Mouse (Mus musculus) heart, adult 8-10 months (tissue): ENCODE results near the gene Patl1. TPM values are rescaled to one million over a fixed set of nuclear protein-coding genes. Genes with fewer than 3 reads are reported as not detected.
A peak's percentile ranks its signal among the peaks of the same experiment; 100 is the strongest.
"Not testable (repeated sequence)": the region's sequence is repeated elsewhere in the genome, so short reads cannot be mapped to it uniquely, and the experiment has no call there.

Source experiments
- DNase-seq: peaks from one replicate; pipeline ENCODE4 v3.0.0; 2022; ENCODE audit warnings: low spot score
- microRNA-seq: library from miRNA; unstranded; fragments of <30 nt; microRNA quantifications from one replicate; pipeline ENCODE4 v1.2.0, GENCODE M21; 2022
- total RNA-seq, 4 experiments: library from RNA; stranded (reverse); gene quantifications; 2 replicates each; pipeline ENCODE4 v1.2.4; 2022

Patl1 gene
- total RNA-seq, 4 experiments from 2014 or later: 27.2 to 29.2 (median 28.2) TPM

DNA sequence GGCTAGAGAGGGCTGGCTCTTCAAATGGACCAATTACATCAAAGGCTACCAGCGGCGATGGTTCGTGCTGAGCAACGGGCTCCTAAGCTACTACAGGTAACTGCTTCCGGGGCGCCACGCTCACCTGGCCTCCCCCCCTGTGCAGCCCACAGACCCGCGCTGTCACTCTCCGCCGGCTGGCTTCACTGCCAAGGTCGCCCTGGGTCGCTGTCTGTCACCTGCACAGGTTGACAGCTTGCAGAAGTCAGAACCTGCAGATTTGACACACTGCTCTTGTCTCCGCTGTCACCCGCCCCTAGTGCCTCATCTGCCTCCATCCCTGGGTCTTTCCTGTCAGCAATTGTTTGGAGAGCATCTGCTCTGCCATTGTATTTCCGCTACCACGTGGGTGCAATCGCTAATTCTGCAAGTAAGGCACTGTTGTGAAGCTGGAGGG, 54.0 kb downstream of the Patl1 start:
- no peak for DNase-seq

DNA sequence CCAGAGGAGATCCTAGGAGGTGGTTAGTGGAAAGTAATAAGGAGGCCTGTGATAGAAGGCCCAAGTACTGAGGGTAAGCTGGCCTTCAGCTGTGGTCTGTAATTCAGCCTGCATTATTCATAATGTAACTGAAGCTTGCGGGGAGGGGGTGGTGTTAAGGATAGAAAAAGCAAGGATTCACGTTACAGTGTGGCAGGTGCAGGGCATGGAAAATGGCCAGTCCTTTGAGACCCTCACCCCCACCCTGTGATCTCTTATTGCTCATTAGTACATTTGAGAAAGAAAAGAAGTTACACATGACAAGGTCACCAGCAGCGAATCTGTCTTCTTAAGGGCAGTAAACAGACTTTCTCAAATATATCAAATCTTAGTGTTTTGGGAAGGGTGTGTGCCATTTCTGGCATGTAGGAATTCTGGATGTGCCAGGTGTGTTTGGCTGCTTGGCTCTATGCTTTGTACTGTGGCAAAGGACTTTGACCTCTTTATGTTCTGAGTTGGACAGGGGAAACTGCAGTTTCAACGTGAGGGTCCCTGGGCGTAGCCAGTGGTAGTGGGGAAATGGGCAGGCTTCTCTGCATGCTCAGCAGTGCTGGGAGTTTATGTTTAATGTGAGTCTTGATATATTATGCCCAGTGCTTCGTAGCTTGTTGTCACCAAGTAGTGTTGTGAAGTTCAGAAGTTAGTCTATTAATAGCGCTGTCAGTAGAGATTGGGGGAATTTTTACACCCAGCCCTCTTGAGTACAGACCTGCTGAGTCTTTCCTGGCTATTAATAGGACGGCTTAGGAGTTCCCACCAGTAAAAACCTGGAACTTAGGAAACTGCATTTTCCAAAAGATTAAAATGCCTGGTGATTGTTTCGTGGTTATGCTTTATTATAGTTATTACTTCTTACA, 57.2 kb downstream of the Patl1 start:
- DNase-seq: peak; percentile 39

DNA sequence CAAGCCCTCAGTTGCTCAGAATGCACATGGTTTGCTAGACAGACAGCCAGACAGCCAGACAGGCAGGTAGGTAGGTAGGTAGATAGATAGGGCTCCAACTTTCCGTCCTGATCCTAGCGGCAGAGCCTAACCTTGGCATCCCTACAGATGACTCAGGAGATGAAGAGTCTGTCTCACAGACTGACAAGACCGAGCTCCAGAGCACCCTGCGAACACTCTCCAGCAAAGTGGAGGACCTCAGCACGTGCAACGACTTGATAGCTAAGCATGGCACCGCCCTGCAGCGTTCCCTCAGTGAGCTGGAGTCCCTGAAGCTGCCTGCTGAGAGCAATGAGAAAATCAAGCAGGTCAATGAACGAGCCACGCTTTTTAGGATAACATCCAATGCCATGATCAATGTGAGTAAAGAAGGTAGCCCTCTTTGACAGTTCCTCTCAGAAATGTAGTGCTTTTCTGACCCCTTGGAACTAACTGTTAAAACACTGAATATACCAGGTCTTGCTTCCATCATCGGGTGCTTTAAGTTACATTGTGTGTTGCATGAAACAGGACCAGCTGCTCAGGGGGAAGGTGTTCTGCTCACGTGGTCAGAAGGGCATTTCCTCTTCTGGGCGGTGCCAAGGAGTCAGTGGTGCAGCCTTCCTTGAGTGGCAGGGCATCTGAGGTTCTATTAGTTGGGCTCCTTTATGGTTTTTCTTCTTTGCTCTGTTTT, 61.5 kb downstream of the Patl1 start:
- no peak for DNase-seq

- DNase-seq: no peak
Measured at GRCm38 (mm10) chr19:11974223-11974540, 62.0 kb downstream of the Patl1 start.

- DNase-seq: no peak
Measured at GRCm38 (mm10) chr19:11975683-11976082, 63.5 kb downstream of the Patl1 start.

DNA sequence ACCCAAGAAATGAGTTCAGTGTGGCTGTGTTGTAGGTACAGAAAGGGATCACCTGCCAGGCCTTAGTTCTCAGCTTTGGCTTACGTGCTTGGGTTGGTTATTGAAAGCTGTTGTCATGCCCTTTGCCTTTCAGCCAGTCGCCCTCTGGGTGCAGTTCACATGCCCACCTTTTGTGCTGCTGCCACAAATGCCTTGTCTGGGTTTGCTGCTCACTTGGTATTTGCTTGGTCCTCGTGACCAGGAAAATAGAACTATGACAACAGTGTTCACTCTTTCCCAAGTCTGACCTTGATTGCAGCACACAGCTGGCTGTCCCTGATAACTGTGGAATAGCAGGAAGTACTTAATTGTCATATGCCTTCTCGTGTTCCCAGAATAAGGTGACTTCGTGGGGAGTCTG, 65.2 kb downstream of the Patl1 start:
- peak; percentile 29 for DNase-seq

DNA sequence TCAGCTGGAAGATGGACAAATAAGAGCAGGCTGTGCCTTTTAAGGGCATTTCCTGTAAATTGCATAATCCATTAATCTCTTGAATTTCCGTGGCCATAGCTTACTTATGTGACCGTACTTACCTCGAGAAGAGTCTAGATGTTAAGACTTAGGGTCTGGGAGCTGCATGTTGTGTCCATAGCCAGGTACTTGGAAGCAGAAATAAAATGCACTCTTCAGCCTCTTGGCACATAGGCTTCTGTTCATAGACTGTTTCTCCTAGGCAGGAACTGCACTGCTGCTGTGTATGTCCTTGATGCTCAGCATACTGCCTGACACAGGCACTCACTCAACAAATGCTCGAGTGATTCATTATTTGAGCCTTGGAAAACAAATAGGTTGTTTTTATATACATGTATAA, 68.3 kb downstream of the Patl1 start:
- no peak for DNase-seq

GRCm38 (mm10) chr19:11984614-11985013, 72.4 kb downstream of the Patl1 start:
- not testable (repeated sequence) for DNase-seq

DNA sequence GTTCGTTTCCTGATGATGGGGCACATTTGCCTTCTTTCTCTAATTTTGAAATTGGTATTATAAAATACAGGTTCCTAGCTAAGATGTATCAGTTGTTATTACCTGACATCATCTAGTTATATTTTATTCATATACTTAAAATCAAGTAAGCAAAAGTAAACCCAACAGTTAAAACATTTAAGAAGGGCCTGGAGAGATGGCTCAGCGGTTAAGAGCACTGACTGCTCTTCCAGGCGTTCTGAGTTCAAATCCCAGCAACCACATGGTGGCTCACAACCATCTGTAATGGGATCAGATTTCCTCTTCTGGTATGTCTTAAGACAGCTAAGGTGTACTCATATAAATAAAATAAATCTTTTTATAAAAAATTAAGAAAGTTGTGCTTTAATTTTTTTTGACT, 75.6 kb downstream of the Patl1 start:
- DNase-seq: no peak

- no peak for DNase-seq
Measured at GRCm38 (mm10) chr19:11989334-11989733, 77.1 kb downstream of the Patl1 start.

DNA sequence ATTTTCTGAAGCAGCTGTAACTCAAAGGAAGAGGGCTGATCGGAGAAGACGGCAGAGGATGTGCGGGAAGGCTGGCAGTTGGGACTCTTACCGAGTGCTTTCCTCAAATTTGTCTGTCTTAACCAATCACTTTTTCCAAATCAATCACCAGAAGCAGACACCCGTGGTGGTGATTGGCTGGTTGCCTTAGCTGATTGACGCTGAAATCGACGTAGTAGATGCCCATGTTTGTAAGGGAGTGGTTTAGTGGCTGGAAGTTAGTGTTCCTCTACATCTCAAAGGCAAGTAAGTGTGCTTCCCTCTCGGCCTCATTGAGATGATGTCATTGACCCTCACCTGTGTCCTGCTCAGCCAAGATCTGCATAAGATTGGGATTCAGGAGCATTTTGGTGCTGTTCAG, 79.8 kb downstream of the Patl1 start:
- no peak for DNase-seq

- no peak for DNase-seq
Measured at GRCm38 (mm10) chr19:11992441-11993029, 80.3 kb downstream of the Patl1 start.

Small RNAs within 50 kb of the gene (microRNA-seq; reads per million reads assigned to microRNA genes)
- gene Mir6994: 1.7 reads per million

Other genes with a start within 250 kb of the Patl1 start
- gene Oosp1, start 221.2 kb upstream of the Patl1 start, total RNA-seq: not detected
- gene Oosp3, start 215.3 kb upstream of the Patl1 start, total RNA-seq: not detected
- gene Gif, start 164.8 kb upstream of the Patl1 start, total RNA-seq: not detected
- 100 to 1,000 TPM; 105 to 122 (median 115) TPM for gene Mrpl16, start 142.0 kb upstream of the Patl1 start, total RNA-seq
- 1 to 10 TPM; 3.0 to 5.4 (median 3.4) TPM for gene Stx3, start 93.0 kb upstream of the Patl1 start, total RNA-seq
- gene Olfr1417, start 73.2 kb upstream of the Patl1 start, total RNA-seq: not detected
- gene Olfr1418, start 51.3 kb upstream of the Patl1 start, total RNA-seq: not detected
- gene Olfr1419, start 37.3 kb upstream of the Patl1 start, total RNA-seq: not detected
- not detected for gene Olfr1420, start 25.8 kb upstream of the Patl1 start, total RNA-seq
- gene Osbp, start 53.5 kb downstream of the Patl1 start, total RNA-seq: 100 to 1,000 TPM in 1 of 4 experiments, 10 to 100 TPM in 3; 90.7 to 106 (median 95.9) TPM
- gene Olfr1423, start 128.9 kb downstream of the Patl1 start, total RNA-seq: not detected
- not detected for gene Olfr1424, start 150.3 kb downstream of the Patl1 start, total RNA-seq
- not detected for gene Olfr1425, start 165.3 kb downstream of the Patl1 start, total RNA-seq
- gene Olfr1426, start 179.6 kb downstream of the Patl1 start, total RNA-seq: not detected
- not detected for gene Olfr1427, start 190.9 kb downstream of the Patl1 start, total RNA-seq
- not detected for gene Olfr1428, start 203.5 kb downstream of the Patl1 start, total RNA-seq
- not detected for gene Olfr76, start 210.8 kb downstream of the Patl1 start, total RNA-seq